Mouse (Mus musculus) heart, adult 9 months (tissue): ENCODE measurements around the gene Kpna4.
A peak's percentile ranks its signal among the peaks of the same experiment; 100 is the strongest.

Source experiments
- DNase-seq, 2 experiments: peaks; one replicate each; pipeline ENCODE4 v3.0.0; 2022; ENCODE audit warnings: low spot score in 2 of 2

The Kpna4 gene

GRCm38 (mm10) chr3:69126509-69127345, at the start of gene Kpna4:
TSS of gene Kpna4 (minus strand) at chr3:69127113.
- peak; percentile 94 to 95 for DNase-seq

DNA sequence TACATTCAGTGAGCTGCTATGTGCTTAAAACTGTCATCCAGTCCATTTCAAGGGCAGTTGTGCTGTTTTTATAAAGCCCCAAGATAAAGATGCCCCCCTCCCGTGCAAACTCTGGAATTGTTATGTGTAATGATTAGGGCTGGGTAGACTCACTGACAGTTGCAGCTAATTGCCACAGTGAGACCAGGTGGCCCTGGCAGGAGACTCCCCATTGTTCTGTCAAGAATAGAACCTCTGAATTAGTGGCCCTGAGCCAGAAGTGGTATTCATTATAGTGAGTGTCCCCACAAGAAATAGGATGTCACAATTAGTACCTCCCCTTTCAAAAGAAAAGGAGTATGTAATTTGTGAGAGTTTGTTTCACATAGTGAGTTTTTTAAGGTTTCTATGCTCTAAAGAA, 48.3 kb upstream of the Kpna4 start:
- DNase-seq = no peak

DNA sequence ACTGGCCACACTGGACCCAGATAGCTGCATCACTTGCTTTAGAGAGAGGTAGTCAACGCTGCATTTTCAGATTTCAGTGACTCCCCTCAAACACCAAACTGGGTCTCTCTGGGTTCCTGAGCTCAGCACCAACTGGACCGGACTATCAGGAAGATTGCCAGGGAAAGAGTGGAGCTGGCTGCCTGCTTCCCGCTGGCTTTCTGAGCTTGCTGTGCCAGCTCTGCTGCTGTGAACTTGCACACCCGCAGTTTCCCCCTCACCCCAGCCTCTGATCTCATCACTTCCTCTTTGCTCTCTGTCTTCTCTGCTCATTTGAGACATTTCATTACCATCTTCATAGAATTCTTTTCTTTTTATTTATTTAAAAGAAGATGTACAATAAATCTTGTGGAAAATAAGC, 44.2 kb upstream of the Kpna4 start:
- peak; percentile 10 to 14 for DNase-seq

DNA sequence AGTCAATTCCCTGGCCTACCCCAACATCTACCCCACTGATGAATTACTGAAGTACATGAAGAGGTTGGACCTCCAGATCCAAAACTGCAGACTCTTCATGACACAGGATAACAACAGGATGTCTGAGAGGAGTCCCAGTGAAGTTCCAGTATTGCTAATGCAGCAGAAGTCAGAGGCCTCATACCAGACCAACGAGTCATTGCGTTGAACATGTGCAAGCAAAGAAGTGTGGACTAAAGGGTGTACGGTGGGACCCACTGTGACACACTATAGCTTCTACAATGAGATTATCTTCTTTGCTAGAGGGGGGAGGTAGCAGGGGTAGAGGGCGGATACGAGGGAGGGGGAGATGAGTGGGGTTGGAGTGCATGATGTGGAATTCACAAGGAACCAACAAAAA, 42.9 kb upstream of the Kpna4 start:
- no peak for DNase-seq

DNA sequence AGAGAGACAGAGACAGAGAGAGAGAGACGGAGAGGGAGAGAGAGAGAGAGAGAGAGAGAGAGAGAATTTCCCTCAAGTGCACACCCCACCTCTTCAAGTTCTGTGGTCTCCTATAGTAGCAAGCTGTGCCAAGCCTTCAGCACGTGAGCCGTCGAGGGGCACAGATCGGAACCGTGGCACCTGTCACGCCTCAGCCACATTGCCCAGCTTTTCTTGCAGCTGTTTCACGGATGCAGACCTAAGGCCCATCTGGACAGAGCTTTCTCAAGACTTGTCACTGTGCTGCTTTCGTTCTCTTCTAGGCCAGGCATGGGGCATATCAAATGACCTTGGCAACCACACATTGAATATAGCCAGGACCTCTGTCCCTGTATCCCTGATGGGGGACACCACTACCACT, 41.8 kb upstream of the Kpna4 start:
- no peak for DNase-seq

DNA sequence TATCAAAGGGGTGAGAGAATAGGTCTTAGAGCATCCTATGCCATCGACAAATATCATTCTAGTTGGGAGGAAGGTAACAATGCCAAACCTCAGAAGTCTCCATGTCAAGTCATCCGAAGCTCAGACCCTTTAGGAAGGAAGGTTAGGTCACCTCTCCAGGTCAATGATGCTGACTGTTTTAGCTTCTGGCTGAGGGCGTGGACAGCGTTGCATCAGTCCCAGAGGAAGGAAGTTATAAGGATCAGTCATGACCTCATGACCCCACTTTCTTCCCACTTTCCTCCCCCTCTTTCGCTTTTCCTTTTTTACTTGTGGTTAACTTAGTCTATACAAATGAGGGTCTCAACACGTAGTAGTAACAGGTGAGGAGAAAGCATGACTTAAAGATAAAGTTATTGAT, 36.1 kb upstream of the Kpna4 start:
- no peak for DNase-seq

DNA sequence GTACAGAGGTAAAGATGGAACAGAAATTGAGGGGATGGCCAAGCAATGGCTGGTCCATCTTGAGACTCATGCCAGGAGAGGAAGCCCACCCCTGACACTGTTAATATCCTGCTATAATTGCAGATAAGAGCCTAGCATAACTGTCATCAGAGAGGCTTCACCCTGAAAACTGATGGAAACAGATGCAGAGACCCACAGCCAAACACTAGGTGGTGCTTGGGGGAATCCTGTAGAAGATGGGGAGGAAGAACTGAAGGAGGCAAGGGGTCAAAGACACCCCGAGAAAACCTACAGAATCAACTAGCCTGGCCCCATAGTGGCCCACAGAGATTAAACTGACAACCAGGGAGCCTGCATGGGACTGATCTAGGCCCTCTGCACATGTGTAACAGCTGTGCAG, 33.5 kb upstream of the Kpna4 start:
- no peak for DNase-seq

DNA sequence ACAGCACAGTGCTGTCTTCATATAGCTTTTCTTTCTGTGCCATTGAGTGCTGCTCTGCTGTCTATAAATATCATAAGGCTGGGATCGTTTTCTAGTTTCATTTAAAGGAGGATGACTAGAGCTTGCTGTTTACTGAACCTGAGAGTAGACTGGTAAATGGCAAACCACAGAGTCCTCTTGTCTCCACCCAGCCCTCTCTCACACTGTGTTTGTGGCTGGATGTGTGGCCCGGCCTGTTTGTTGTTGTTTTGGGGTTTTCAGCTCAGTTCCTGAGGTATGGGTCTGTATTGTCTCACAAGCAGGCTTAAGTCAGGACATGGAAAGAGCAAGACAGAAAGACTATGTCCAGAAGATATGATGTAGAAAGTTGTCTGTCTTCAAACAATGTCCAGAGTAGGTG, 32.6 kb upstream of the Kpna4 start:
- DNase-seq = no peak

DNA sequence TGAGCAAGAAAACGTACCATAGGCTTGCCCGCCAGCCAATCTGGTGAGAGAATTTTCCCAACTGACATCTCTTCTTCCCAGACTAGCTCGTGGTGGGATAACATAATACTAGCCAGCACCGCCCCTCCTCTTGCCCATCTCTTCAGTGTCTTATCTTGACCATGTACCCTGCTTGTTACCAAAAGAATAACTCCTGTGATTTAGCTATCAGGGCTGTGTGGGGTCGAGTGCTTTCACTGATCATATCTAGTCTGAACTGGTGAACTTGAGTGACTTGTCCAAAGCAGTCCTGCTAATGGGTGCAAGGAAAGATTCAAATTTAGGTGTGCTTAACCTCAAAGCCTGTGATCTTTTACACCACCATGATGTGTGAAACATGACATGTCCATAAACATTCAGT, 31.0 kb upstream of the Kpna4 start:
- DNase-seq = no peak

DNA sequence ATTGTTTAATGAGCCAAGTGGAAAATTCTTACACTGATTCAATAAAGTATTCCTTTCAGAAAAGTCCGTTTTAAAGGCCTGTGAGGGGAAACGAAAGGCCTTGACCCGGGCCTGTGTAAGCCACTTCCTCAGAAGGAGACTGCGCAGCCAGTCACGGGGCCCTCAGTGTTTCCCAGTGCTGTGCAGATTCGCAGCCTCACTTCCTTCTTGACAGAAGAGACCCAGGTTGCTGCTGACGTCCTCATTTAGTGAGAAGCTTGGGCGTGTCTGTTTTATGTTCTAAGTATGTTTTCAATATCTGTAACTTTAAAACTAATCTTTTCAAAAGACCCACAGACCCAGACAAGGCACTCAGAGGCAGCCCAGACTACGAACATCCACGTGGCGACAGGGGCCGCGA, 29.6 kb upstream of the Kpna4 start:
- DNase-seq = peak; percentile 48 to 64

- no peak for DNase-seq
These were observed 27.8 kb upstream of the Kpna4 start for GRCm38 (mm10) chr3:69154691-69155090.

GRCm38 (mm10) chr3:69150921-69151320, 24.0 kb upstream of the Kpna4 start:
- DNase-seq = no peak

DNA sequence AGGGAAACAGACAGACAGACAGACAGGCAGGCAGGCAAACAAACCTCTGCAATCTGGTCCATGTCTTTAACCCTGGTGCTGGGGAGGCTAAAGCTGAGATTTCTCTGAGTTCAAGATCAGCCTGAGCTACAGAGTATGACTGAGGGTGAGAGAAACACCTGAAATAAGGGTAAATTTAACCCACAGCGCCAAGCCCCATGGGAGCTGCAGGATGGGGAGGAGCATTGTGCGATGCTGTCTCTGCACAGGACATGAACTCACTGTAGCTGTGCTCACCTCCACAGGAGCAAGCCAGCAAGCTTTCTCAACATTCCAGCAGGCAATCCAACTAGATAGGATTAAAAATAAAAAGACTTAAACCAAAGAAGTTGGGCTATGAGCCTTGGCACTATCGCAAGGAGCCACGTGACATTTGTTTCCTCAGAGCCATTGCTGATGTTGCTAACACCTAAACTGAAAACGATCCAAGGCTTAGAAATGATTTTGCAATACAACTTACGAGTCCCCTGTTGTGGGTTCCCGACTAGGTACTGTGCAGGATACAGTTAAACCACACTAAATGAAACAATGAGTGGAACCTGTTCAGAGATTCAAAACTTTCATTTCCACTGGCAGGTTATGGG, 15.6 kb upstream of the Kpna4 start:
- DNase-seq = no peak

DNA sequence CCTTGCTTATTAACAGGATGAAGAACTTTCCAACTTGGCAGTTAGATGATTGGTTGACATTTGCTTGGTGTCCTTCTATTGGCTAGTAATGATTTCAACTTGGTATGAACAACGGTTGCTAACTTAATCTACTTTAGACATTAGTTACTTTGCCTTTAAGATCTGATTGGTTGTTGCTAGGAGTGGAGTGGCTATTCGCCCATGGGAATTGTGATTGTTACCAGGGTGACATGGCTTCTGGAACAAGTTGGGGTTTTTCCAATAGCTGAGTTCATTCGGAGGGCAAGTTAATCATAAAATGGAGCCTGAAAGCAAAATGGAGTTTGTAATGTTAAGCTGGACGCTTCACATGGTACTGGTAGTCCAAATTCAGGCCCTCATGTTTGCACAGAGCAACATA, 13.9 kb upstream of the Kpna4 start:
- no peak for DNase-seq

DNA sequence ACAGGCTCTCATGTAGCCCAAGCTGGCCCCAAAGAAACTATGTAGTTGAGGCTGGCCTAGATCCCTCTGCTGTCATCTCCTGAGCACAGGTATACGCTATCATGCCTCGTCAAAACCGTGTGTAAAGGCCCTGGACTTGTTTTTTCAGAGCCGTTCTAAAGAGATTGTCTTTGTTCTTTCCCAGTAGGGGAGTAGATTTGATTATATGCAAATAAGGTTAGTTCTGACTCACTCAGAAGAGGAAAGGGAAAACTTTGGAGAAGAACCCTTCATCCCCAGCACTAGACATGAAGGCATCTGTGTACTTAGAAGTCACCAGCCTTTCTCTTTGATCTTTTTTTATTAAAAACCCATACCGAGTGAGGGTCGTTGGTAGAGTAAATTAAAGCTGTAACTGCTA, 9.1 kb upstream of the Kpna4 start:
- DNase-seq = no peak

- DNase-seq = no peak
These were observed 4.1 kb upstream of the Kpna4 start for GRCm38 (mm10) chr3:69130973-69131372.

GRCm38 (mm10) chr3:69127693-69128092, 780 bp upstream of the Kpna4 start:
- DNase-seq = no peak

DNA sequence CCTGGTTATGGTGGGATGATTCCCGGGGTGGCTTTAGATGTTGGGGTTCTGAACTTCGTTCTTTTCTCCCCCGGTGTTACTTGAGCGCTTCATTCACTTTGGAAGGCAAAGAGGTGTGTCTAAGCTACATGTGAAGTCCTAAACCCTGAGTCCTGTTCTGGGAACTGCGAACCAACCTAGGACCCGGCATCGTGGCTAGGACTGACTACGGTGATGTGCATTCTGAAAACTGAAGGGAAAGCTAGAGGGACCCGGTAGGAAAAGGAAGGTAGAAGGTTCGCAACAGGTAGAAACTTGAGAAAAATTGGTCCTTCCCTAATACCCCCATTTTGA, 399 bp upstream of the Kpna4 start:
- no peak for DNase-seq

DNA sequence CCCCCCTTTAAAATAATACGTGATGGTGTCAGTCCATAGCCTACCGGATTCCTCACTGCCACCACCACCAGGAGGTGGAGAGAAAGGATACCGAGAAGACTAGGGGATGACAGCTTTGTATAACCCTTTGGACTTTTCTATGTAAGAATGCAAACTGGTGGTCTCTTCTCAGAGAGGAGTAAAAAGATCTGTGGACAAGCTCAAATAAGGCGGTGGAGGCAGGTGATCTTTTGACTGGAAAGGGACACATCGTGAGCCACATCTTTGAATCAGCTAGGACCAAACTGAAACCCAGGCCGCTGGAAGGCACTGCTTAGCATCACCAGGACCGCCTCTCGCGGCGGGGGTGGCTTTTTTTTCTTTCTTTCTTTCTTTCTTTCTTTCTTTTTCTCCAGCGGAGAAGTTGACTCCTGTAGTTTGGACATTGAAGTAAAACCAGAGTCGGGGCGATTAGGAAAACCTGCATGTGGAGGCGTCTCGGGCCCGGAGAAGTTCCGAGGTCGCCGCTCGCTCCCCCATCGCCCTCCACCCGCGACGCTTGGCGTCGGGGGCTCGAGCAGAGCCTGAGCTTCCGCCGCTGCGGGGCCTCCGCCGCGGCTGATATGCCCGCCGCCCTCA, 913 bp downstream of the Kpna4 start:
- DNase-seq = peak in 1 of 2 experiments; percentile 34

GRCm38 (mm10) chr3:69125461-69125860, 1.5 kb downstream of the Kpna4 start:
- no peak for DNase-seq

GRCm38 (mm10) chr3:69118827-69119226, 8.1 kb downstream of the Kpna4 start:
- DNase-seq = peak in 1 of 2 experiments; percentile 36

DNA sequence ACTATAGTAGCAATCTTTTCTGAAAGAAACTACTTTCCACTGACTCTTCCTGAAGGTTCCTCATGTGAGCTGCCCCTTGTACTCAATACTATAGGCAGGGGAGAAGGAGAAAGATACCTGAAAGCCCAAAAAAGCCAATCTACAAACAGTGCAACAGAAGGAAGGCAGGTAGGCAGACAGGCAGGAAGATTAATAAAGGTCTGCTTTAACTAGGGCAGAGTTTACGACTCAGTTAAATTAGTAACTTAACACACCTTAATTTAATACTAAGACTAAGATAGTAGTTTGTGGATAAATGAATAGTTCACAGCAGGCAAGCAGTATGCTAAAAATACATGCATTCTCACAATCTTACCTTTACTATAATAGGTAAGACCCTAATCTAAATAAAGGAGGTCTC, 12.2 kb downstream of the Kpna4 start:
- no peak for DNase-seq

GRCm38 (mm10) chr3:69113956-69114355, 13.0 kb downstream of the Kpna4 start:
- DNase-seq = no peak
